Mouse (Mus musculus): ENCODE measurements around the gene Nptx2. TPM values are rescaled to one million over a fixed set of nuclear protein-coding genes. Genes with fewer than 3 reads are reported as not detected.

Nptx2 gene
- polyA plus RNA-seq, 1 experiment from 2014 or later, result 1.7 TPM

Other genes with a start within 250 kb of the Nptx2 start
- 10.6 and 10.8 TPM in 2 replicates for gene Baiap2l1, start 187.8 kb upstream of the Nptx2 start, polyA plus RNA-seq (2014; fragmentation: Nextera tagmentation; extraction: Ambion mirVana)
- 2.5 and 2.7 TPM in 2 replicates for gene Tmem130, start 215.9 kb downstream of the Nptx2 start, polyA plus RNA-seq (2014; fragmentation: Nextera tagmentation; extraction: Ambion mirVana)
- gene Trrap, start 221.8 kb downstream of the Nptx2 start, polyA plus RNA-seq (2014; fragmentation: Nextera tagmentation; extraction: Ambion mirVana), result 68.8 and 75.4 TPM in 2 replicates